Mouse (Mus musculus) megakaryocyte, adult 5-6 weeks (primary cell): ENCODE data around the gene Olfr1036. TPM values are rescaled to one million over a fixed set of nuclear protein-coding genes. Genes with fewer than 3 reads are reported as not detected.
"Not testable (repeated sequence)": the region's sequence is repeated elsewhere in the genome, so short reads cannot be mapped to it uniquely, and the experiment has no call there.

Experiments used
- ATAC-seq: 2 replicates; pipeline ENCODE4 v1.8.0; 2016; ENCODE audit warnings: mild to moderate bottlenecking, inconsistent platforms; ENCODE audit not compliant: poor library complexity, severe bottlenecking
- total RNA-seq, 2 experiments: library from RNA; stranded (forward) in 1 of 2; stranded (reverse) in 1 of 2; fragments of 153-499, 151-499 nt in 1 of 2; fragments of 221-1000, 200-1000 nt in 1 of 2; gene quantifications; 2 replicates each; pipeline versions ENCODE4 v1.2.3 to v1.2.4; 2015 to 2017

Olfr1036 gene
- total RNA-seq (2015): not detected in 2 replicates
- total RNA-seq (2017): not detected in 2 replicates

GRCm38 (mm10) chr2:86073692-86074091 lies at the start of gene Olfr1036:
TSS of gene Olfr1036 (plus strand) at chr2:86073992.
- ATAC-seq: not testable (repeated sequence)

GRCm38 (mm10) chr2:86045561-86045960 lies 28.2 kb upstream of the Olfr1036 start, which contains the start of gene Olfr1034:
TSS of gene Olfr1034 (plus strand) at chr2:86045861.
- no peak for ATAC-seq

- not testable (repeated sequence) for ATAC-seq
Observed at GRCm38 (mm10) chr2:86050777-86051176, 23.0 kb upstream of the Olfr1036 start.

GRCm38 (mm10) chr2:86063766-86064165 lies 10.0 kb upstream of the Olfr1036 start:
- not testable (repeated sequence) for ATAC-seq

GRCm38 (mm10) chr2:86070189-86070588 lies 3.6 kb upstream of the Olfr1036 start:
- ATAC-seq: no peak

- not testable (repeated sequence) for ATAC-seq
Observed at GRCm38 (mm10) chr2:86080478-86080877, 6.7 kb downstream of the Olfr1036 start.

GRCm38 (mm10) chr2:86087285-86087684 lies 13.5 kb downstream of the Olfr1036 start, which contains the start of gene Olfr1037:
TSS of gene Olfr1037 (minus strand) at chr2:86087385.
- ATAC-seq: no peak

Other genes starting within 250 kb of the Olfr1036 start
- gene Olfr1019, start 228.5 kb upstream of the Olfr1036 start, total RNA-seq (2015): not detected in 2 replicates
- not detected in 2 replicates for gene Olfr1019, start 228.5 kb upstream of the Olfr1036 start, total RNA-seq (2017)
- gene Olfr1020, start 227.0 kb upstream of the Olfr1036 start, total RNA-seq (2015): not detected in 2 replicates
- gene Olfr1020, start 227.0 kb upstream of the Olfr1036 start, total RNA-seq (2017): not detected in 2 replicates
- not detected in 2 replicates for gene Olfr1022, start 205.4 kb upstream of the Olfr1036 start, total RNA-seq (2015)
- gene Olfr1022, start 205.4 kb upstream of the Olfr1036 start, total RNA-seq (2017): not detected in 2 replicates
- gene Olfr1023, start 188.4 kb upstream of the Olfr1036 start, total RNA-seq (2015): not detected in 2 replicates
- not detected in 2 replicates for gene Olfr1023, start 188.4 kb upstream of the Olfr1036 start, total RNA-seq (2017)
- not detected in 2 replicates for gene Olfr1024, start 168.9 kb upstream of the Olfr1036 start, total RNA-seq (2015)
- not detected in 2 replicates for gene Olfr1024, start 168.9 kb upstream of the Olfr1036 start, total RNA-seq (2017)
- gene Olfr1025-ps1, start 158.8 kb upstream of the Olfr1036 start, total RNA-seq (2015): not detected in 2 replicates
- gene Olfr1025-ps1, start 158.8 kb upstream of the Olfr1036 start, total RNA-seq (2017): not detected in 2 replicates
- not detected in 2 replicates for gene Olfr1026, start 152.4 kb upstream of the Olfr1036 start, total RNA-seq (2015)
- not detected in 2 replicates for gene Olfr1026, start 152.4 kb upstream of the Olfr1036 start, total RNA-seq (2017)
- gene Olfr1028, start 123.6 kb upstream of the Olfr1036 start, total RNA-seq (2015): not detected in 2 replicates
- not detected in 2 replicates for gene Olfr1028, start 123.6 kb upstream of the Olfr1036 start, total RNA-seq (2017)
- 0.57 TPM in 1 of 2 replicates, not detected in the other for gene Olfr1029, start 100.1 kb upstream of the Olfr1036 start, total RNA-seq (2015)
- not detected in 2 replicates for gene Olfr1029, start 100.1 kb upstream of the Olfr1036 start, total RNA-seq (2017)
- gene Olfr1030, start 94.7 kb upstream of the Olfr1036 start, total RNA-seq (2015): not detected in 2 replicates
- gene Olfr1030, start 94.7 kb upstream of the Olfr1036 start, total RNA-seq (2017): not detected in 2 replicates
- gene Olfr1031, start 83.7 kb upstream of the Olfr1036 start, total RNA-seq (2015): not detected in 2 replicates
- not detected in 2 replicates for gene Olfr1031, start 83.7 kb upstream of the Olfr1036 start, total RNA-seq (2017)
- not detected in 2 replicates for gene Olfr1032, start 68.5 kb upstream of the Olfr1036 start, total RNA-seq (2015)
- gene Olfr1032, start 68.5 kb upstream of the Olfr1036 start, total RNA-seq (2017): not detected in 2 replicates
- 0.09 and 0.45 TPM in 2 replicates for gene Olfr1033, start 53.4 kb upstream of the Olfr1036 start, total RNA-seq (2015)
- 0.07 TPM in 1 of 2 replicates, not detected in the other for gene Olfr1033, start 53.4 kb upstream of the Olfr1036 start, total RNA-seq (2017)
- not detected in 2 replicates for gene Olfr1034, start 28.1 kb upstream of the Olfr1036 start, total RNA-seq (2015)
- not detected in 2 replicates for gene Olfr1034, start 28.1 kb upstream of the Olfr1036 start, total RNA-seq (2017)
- not detected in 2 replicates for gene Olfr1037, start 13.4 kb downstream of the Olfr1036 start, total RNA-seq (2015)
- not detected in 2 replicates for gene Olfr1037, start 13.4 kb downstream of the Olfr1036 start, total RNA-seq (2017)
- not detected in 2 replicates for gene Olfr1039, start 61.9 kb downstream of the Olfr1036 start, total RNA-seq (2015)
- gene Olfr1039, start 61.9 kb downstream of the Olfr1036 start, total RNA-seq (2017): not detected in 2 replicates
- not detected in 2 replicates for gene Olfr1040, start 72.7 kb downstream of the Olfr1036 start, total RNA-seq (2015)
- gene Olfr1040, start 72.7 kb downstream of the Olfr1036 start, total RNA-seq (2017): not detected in 2 replicates
- not detected in 2 replicates for gene Olfr1042, start 87.8 kb downstream of the Olfr1036 start, total RNA-seq (2015)
- not detected in 2 replicates for gene Olfr1042, start 87.8 kb downstream of the Olfr1036 start, total RNA-seq (2017)
- not detected in 2 replicates for gene Olfr1043, start 93.5 kb downstream of the Olfr1036 start, total RNA-seq (2015)
- not detected in 2 replicates for gene Olfr1043, start 93.5 kb downstream of the Olfr1036 start, total RNA-seq (2017)
- gene Olfr1044, start 103.8 kb downstream of the Olfr1036 start, total RNA-seq (2015): not detected in 2 replicates
- not detected in 2 replicates for gene Olfr1044, start 103.8 kb downstream of the Olfr1036 start, total RNA-seq (2017)
- gene Olfr52, start 111.7 kb downstream of the Olfr1036 start, total RNA-seq (2015): not detected in 2 replicates
- not detected in 2 replicates for gene Olfr52, start 111.7 kb downstream of the Olfr1036 start, total RNA-seq (2017)
- not detected in 2 replicates for gene Olfr1045, start 129.0 kb downstream of the Olfr1036 start, total RNA-seq (2015)
- gene Olfr1045, start 129.0 kb downstream of the Olfr1036 start, total RNA-seq (2017): not detected in 2 replicates
- not detected in 2 replicates for gene Olfr1046, start 145.3 kb downstream of the Olfr1036 start, total RNA-seq (2015)
- not detected in 2 replicates for gene Olfr1046, start 145.3 kb downstream of the Olfr1036 start, total RNA-seq (2017)
- not detected in 2 replicates for gene Olfr1047, start 157.4 kb downstream of the Olfr1036 start, total RNA-seq (2015)
- not detected in 2 replicates for gene Olfr1047, start 157.4 kb downstream of the Olfr1036 start, total RNA-seq (2017)
- gene Olfr1048, start 166.3 kb downstream of the Olfr1036 start, total RNA-seq (2015): not detected in 2 replicates
- gene Olfr1048, start 166.3 kb downstream of the Olfr1036 start, total RNA-seq (2017): not detected in 2 replicates
- not detected in 2 replicates for gene Olfr1049, start 184.3 kb downstream of the Olfr1036 start, total RNA-seq (2015)
- gene Olfr1049, start 184.3 kb downstream of the Olfr1036 start, total RNA-seq (2017): 0.37 TPM in 1 of 2 replicates, not detected in the other
- not detected in 2 replicates for gene Olfr1051, start 205.1 kb downstream of the Olfr1036 start, total RNA-seq (2015)
- not detected in 2 replicates for gene Olfr1051, start 205.1 kb downstream of the Olfr1036 start, total RNA-seq (2017)
- not detected in 2 replicates for gene Olfr1052, start 218.5 kb downstream of the Olfr1036 start, total RNA-seq (2015)
- not detected in 2 replicates for gene Olfr1052, start 218.5 kb downstream of the Olfr1036 start, total RNA-seq (2017)
- not detected in 2 replicates for gene Olfr1053, start 241.3 kb downstream of the Olfr1036 start, total RNA-seq (2015)
- not detected in 2 replicates for gene Olfr1053, start 241.3 kb downstream of the Olfr1036 start, total RNA-seq (2017)